Mouse (Mus musculus) midbrain, embryonic 16.5 days (tissue): ENCODE data around the gene Dok1. TPM values are rescaled to one million over a fixed set of nuclear protein-coding genes. Genes with fewer than 3 reads are reported as not detected.

Experiments used
- ATAC-seq: fragments of 200-750 bp; cut with Nextera tagmentation; 2 replicates; pipeline ENCODE4 v1.8.0; 2017; ENCODE audit warnings: moderate TSS enrichment
- H3K27ac ChIP-seq: fragments of 300-500 bp; sonication (generic); 2 replicates; pipeline ENCODE4 v1.5.1; 2014; ENCODE audit warnings: mild to moderate bottlenecking, low read length, mixed read lengths
- H3K27me3 ChIP-seq: fragments of 300-500 bp; sonication (generic); 2 replicates; pipeline ENCODE4 v1.6.1; 2014; ENCODE audit warnings: low read depth, low read length, mixed read lengths; ENCODE audit not compliant: control insufficient read depth, insufficient read depth
- H3K36me3 ChIP-seq: fragments of 300-500 bp; sonication (generic); 2 replicates; pipeline ENCODE4 v1.6.1; 2014; ENCODE audit warnings: mild to moderate bottlenecking, low read length, moderate library complexity, mixed read lengths; ENCODE audit not compliant: control insufficient read depth, insufficient read depth
- H3K4me1 ChIP-seq: fragments of 300-500 bp; sonication (generic); 2 replicates; pipeline ENCODE4 v1.6.1; 2014; ENCODE audit warnings: mild to moderate bottlenecking, low read length, mixed read lengths; ENCODE audit not compliant: control insufficient read depth, insufficient read depth
- H3K4me2 ChIP-seq: fragments of 300-500 bp; sonication (generic); 2 replicates; pipeline ENCODE4 v1.6.1; 2014; ENCODE audit warnings: mild to moderate bottlenecking, low read length, mixed read lengths
- H3K4me3 ChIP-seq: fragments of 300-500 bp; sonication (generic); 2 replicates; pipeline ENCODE4 v1.5.1; 2014; ENCODE audit warnings: low read depth, mild to moderate bottlenecking, low read length, moderate library complexity, mixed read lengths
- H3K9ac ChIP-seq: fragments of 300-500 bp; sonication (generic); 2 replicates; pipeline ENCODE4 v1.6.1; 2014; ENCODE audit warnings: low read depth, low read length, mixed read lengths
- H3K9me3 ChIP-seq: fragments of 300-500 bp; sonication (generic); replicated peaks from 2 replicates; pipeline ENCODE4 v1.6.1; 2014; ENCODE audit warnings: mild to moderate bottlenecking, low read length, mixed read lengths; ENCODE audit not compliant: control insufficient read depth, poor library complexity, severe bottlenecking
- WGBS: fragments of 180-500 bp; shearing (Covaris S2); extraction: QIAGEN DNeasy Blood & Tissue Kit; methylation state at CpG from one replicate; pipeline ENCODE4 v1.1.7; 2014; 5-methylcytosine and 5-hydroxymethylcytosine counted together
- polyA plus RNA-seq: library from polyadenylated mRNA; unstranded; fragments of >200 nt; fragmentation: Nextera tagmentation; extraction: Ambion mirVana; gene quantifications from 2 replicates; pipeline ENCODE4 v1.2.1, GENCODE M21; 2015

The Dok1 gene
- polyA plus RNA-seq, 1 experiment from 2014 or later, result 1.8 TPM

DNA sequence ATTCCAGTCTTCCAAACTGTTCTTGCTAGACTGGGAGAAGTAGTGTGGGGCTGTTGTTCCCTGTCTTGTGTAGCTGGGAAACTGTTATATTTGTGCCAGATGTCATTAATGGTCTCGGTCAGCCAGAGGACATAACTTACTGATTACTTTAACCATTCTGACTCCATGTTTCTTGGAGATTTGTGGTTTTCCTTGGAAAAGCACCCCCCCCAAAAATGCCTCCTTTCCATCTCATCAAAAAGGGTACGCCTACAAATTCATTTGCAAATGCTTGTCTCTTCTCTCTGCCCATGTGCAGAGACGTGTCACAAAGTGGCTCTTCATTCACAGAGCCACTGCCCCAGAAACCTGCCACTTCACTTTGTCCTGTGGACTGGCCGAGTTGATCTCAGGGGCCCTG is 8.8 kb downstream of the Dok1 start:
- H3K4me3 ChIP-seq, result no peak overlapping the region
- ATAC-seq, result no peak

DNA sequence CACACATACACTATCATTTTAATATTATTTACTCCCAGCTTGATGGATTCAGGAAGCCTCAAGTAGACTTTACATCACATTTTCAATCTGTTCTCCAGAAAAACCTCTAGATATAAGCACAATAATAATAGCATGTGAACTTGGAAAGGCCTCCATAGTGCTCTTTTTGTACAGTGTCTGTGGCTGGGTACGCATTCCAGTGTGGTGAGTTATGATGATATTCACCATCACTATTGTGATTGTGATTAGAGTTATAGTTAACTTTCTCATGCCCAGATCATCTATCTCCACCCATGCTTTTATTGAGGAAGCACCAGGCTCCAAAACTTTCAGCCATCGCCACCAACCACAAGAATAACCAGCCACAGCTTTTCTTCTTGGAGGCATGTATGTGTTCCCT is 9.5 kb downstream of the Dok1 start:
- no peaks in the 10 kb centered on the region for H3K36me3 ChIP-seq
- 93% methylated on average over 2 of the region's 2 CpGs for WGBS
- ATAC-seq, result no peak

More for the DNA sequence above, 8.8 kb downstream of the Dok1 start:
- no peak overlapping the region for H3K27ac ChIP-seq
- H3K9ac ChIP-seq, result no peak overlapping the region
- H3K36me3 ChIP-seq, result no peaks in the 10 kb centered on the region
- no peaks in the 10 kb centered on the region for H3K4me1 ChIP-seq
- H3K4me2 ChIP-seq, result no peak overlapping the region
- 72% methylated on average over 4 of the region's 4 CpGs for WGBS
- no peaks in the 10 kb centered on the region; the same call in 1 of the 2 replicates for H3K27me3 ChIP-seq
- H3K9me3 ChIP-seq, result no peaks in the 10 kb centered on the region

DNA sequence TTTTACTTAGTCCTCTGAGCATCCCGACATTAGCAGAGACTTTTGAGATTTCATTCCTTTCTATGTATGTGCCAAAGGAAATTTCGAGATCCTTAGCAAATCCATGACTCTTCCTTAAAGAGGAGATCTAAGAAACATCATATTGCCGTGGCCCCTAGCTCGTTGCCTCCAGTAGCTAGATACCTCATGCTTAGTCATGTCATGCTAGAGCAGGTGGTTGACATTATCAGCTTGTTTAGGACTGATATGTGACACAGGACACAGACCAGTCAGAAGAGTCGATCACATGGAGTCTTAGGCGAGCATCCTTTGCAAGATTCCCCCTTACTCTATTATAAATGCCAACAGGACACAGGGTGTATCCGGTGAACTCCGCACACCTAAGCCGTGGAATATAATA is 10.3 kb downstream of the Dok1 start:
- no peak overlapping the region for H3K27ac ChIP-seq
- H3K4me1 ChIP-seq, result no peaks in the 10 kb centered on the region
- no peak overlapping the region for H3K4me2 ChIP-seq
- H3K9ac ChIP-seq, result no peak overlapping the region
- no peaks in the 10 kb centered on the region for H3K36me3 ChIP-seq
- no peaks in the 10 kb centered on the region for H3K9me3 ChIP-seq
- no peak overlapping the region for H3K4me3 ChIP-seq
- ATAC-seq, result no peak
- H3K27me3 ChIP-seq, result no peaks in the 10 kb centered on the region; the same call in 1 of the 2 replicates
- WGBS, result 92% methylated on average over 9 of the region's 9 CpGs

More for the DNA sequence above, 9.5 kb downstream of the Dok1 start:
- Histone ChIP-seq H3K9me3 (no peaks in the 10 kb centered on the region), H3K4me2 (no peak overlapping the region), H3K4me3 (no peak overlapping the region), H3K9ac (no peak overlapping the region), H3K27me3 (no peaks in the 10 kb centered on the region; the same call in 1 of the 2 replicates), H3K27ac (no peak overlapping the region), H3K4me1 (no peaks in the 10 kb centered on the region)

DNA sequence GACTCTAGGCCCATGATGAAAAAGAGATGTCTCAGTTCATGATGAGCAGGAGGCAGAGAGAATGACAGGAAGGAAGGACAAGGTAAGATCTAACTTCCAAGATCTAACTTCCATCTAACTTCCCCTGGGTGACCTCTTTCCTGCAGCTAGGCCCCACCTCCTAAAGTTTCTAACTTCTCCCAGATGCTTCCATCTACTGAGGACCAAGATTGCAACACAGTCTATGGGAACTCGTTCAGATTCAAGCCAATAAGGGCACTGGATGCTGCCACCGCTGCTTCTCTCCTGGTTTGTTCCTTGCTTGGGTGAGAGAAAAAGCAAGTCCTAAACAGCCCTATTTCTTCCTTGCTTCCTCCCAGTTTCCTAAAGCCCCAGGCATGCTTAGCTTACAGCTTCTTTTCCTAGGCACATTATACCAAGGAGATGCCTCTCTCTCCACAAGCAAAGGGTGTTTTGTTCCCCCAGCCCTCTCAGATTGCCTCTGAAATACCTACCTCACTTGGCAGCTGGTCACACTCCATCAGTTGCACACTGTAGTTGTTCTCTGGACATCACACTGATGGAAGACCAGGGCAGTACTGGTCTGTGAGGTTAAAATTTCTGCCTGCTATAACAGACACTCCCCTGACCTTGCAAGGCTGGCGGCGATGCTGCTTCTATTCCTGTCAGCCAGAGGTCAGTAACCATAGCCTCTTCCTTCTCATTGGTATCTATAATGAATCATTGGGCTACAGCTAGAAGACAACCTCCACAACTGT is 12.3 kb downstream of the Dok1 start:
- no peak overlapping the region for H3K4me3 ChIP-seq
- no peak for ATAC-seq
- H3K27ac ChIP-seq, result no peak overlapping the region
- no peak overlapping the region for H3K9ac ChIP-seq
- H3K27me3 ChIP-seq, result no peaks in the 10 kb centered on the region; the same call in 1 of the 2 replicates
- H3K36me3 ChIP-seq, result no peaks in the 10 kb centered on the region
- H3K4me2 ChIP-seq, result no peak overlapping the region
- no peaks in the 10 kb centered on the region for H3K4me1 ChIP-seq
- WGBS, result 77% methylated on average over 4 of the region's 4 CpGs
- H3K9me3 ChIP-seq, result no peaks in the 10 kb centered on the region

DNA sequence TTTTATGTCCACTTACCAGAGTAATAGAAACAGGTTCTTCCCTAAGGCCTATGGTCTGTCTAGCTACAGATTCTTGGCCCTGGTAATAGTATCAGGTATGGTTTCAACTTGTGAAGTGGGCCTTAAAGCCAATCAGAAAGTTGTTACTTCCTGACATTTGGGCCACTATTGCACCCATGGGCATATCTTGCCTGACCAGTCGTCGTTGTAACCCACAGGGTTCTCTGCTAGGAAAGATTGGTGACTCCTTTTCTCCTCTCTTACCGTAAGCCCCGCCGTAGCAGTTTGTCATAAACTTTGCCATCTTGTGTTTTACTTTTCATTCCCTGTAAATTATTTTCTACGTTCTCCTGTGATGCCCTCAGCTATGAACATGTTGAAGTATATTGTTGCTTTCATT is 13.2 kb downstream of the Dok1 start:
- no peaks in the 10 kb centered on the region for H3K9me3 ChIP-seq
- no peaks in the 10 kb centered on the region for H3K4me1 ChIP-seq
- no peak overlapping the region for H3K9ac ChIP-seq
- 94% methylated on average over 6 of the region's 6 CpGs for WGBS
- H3K27ac ChIP-seq, result no peak overlapping the region
- no peaks in the 10 kb centered on the region; the same call in 1 of the 2 replicates for H3K27me3 ChIP-seq
- no peak overlapping the region for H3K4me2 ChIP-seq
- no peaks in the 10 kb centered on the region for H3K36me3 ChIP-seq
- H3K4me3 ChIP-seq, result no peak overlapping the region
- no peak for ATAC-seq

DNA sequence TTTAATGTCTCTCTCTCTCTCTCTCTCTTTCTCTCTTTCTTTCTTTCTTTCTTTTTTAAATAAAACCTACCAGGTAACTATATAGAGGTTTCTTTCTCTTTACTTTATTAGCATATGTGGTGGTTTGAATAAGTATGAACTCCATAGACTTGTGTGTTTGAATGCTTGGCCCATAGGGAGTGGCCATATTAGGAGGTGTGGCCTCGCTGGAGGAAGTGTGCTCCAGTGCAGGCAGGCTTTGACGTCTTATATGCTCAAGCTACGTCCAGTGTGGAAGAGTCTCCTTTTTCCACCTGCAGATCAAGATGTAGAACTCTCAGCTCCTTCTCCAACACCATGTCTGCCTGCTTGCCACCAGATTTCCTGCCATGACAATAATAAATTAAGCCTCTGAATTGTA is 14.2 kb downstream of the Dok1 start:
- 74% methylated on average over 3 of the region's 3 CpGs for WGBS

DNA sequence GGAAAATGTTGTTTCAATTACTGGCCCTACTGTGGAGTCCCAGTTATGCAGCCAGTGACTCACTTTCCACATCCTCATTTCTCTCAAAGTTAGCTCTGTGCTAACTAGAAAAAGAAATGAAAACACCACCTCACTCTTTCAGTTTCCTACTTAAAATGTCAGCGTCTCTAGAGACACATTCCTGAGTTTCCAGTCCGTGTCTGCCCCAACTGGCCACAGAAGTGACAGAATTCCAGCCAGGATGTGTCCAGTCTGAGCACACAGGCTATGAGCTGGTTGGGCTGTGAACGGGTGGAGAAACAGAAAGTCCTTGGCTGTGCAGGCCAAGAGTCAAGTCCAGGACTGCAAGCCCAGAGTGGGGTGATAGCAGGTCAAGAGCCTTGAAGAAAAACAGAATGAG is 16.1 kb downstream of the Dok1 start:
- no peak overlapping the region for H3K9ac ChIP-seq
- no peak for ATAC-seq
- H3K27ac ChIP-seq, result no peak overlapping the region
- no peak overlapping the region for H3K4me2 ChIP-seq
- WGBS, result 72% methylated on average over 3 of the region's 3 CpGs
- no peaks in the 10 kb centered on the region for H3K27me3 ChIP-seq
- no peaks in the 10 kb centered on the region for H3K36me3 ChIP-seq
- H3K4me3 ChIP-seq, result no peak overlapping the region
- no peaks in the 10 kb centered on the region for H3K4me1 ChIP-seq
- no peaks in the 10 kb centered on the region for H3K9me3 ChIP-seq

More for the DNA sequence above, 14.2 kb downstream of the Dok1 start:
- no peak for ATAC-seq
- Histone ChIP-seq H3K4me1 (no peaks in the 10 kb centered on the region), H3K27ac (no peak overlapping the region), H3K4me2 (no peak overlapping the region), H3K27me3 (no peaks in the 10 kb centered on the region; the same call in 1 of the 2 replicates), H3K9ac (no peak overlapping the region), H3K4me3 (no peak overlapping the region), H3K36me3 (no peaks in the 10 kb centered on the region), H3K9me3 (no peaks in the 10 kb centered on the region)

DNA sequence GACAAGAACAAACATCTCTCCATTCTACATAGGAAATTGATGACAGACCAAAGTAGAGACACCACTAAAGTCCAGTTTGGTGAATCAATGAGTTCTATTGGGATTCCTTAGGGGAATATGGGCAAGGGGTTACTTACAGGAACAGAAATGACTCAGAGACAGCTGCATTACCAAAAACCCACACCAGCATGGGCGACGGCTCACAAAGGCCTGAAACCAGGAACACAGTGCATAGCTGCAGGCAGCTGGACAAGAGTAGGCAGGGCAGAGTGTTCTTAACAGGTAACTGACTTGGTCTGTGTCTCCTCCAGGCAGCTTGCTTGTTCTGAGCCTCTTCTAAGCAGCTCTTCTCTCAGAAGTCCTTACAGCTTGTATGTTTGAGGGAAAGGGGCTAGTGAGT is 17.5 kb downstream of the Dok1 start:
- no peak for ATAC-seq
- no peaks in the 10 kb centered on the region for H3K9me3 ChIP-seq
- H3K27me3 ChIP-seq, result no peaks in the 10 kb centered on the region
- 86% methylated on average over 2 of the region's 2 CpGs for WGBS
- no peak overlapping the region for H3K4me3 ChIP-seq
- no peaks in the 10 kb centered on the region for H3K4me1 ChIP-seq
- no peak overlapping the region for H3K4me2 ChIP-seq
- H3K9ac ChIP-seq, result no peak overlapping the region
- no peaks in the 10 kb centered on the region for H3K36me3 ChIP-seq
- H3K27ac ChIP-seq, result no peak overlapping the region

DNA sequence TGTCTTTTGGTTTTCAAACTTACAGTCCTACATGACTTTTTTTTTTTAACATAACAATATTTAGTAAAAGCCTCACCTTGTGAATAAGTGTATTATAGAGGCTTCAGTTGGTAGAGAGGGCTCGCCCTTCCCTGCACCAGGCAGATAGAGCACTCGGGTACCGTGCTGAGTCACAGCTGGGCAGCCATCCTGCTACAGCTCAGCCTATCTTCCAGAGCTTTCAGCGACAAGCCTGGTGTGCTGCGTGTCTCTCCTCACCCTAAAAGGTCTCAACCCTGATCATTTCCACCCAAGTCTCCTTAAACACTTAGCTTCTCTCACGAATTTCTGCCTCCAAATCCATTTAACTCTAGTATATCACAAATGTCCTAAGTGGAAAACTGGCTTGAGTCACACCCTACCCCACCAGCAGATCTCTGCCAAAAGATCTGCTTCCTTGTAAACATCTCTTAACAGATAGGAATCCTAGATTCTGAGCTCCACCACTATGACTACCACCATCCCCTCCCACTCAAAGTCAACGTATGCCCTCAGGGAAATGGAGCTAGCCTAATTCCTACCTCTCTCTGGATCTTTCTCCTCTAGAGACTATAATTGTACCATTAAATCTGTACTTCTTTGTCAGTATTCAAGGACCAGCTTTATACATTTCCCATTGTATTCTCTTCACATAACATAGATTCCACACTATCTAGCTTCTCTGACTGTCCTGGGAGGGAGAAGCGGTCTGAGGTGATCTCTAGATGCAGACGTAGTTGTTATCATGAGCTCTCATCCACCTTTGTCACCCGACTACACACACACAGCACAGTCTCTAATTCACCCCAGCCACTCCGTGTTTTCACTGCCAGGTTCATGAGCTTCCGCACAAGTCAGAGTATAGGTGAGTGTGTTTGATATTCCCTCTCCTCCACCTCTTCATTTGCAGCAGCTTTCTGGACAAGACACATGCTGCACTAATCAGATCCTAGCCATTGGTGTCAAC is 18.5 kb downstream of the Dok1 start:
- no peak for ATAC-seq
- Histone ChIP-seq H3K4me3 (no peak overlapping the region), H3K4me1 (no peaks in the 10 kb centered on the region), H3K27ac (no peak overlapping the region), H3K9me3 (no peaks in the 10 kb centered on the region), H3K36me3 (no peaks in the 10 kb centered on the region), H3K27me3 (no peaks in the 10 kb centered on the region), H3K4me2 (no peak overlapping the region), H3K9ac (no peak overlapping the region)
- 82% methylated on average over 12 of the region's 12 CpGs for WGBS
